Mouse (Mus musculus) CD4-positive, CD25-positive, alpha-beta regulatory T cell, adult 4 months (primary cell): ENCODE data around the gene Cldn16. TPM values are rescaled to one million over a fixed set of nuclear protein-coding genes. Genes with fewer than 3 reads are reported as not detected.

ENCODE experiments used
- polyA plus RNA-seq, 2 experiments: library from polyadenylated mRNA; unstranded; fragments of 100-300 nt; shearing (Covaris generic); gene quantifications; one replicate each; pipeline ENCODE4 v1.2.1; 2017

Cldn16 gene
- polyA plus RNA-seq, 2 experiments from 2014 or later: not detected

Other genes with a start within 250 kb of the Cldn16 start
- not detected for gene Cldn1, start 91.3 kb upstream of the Cldn16 start, polyA plus RNA-seq
- not detected for gene Tmem207, start 63.6 kb downstream of the Cldn16 start, polyA plus RNA-seq
- gene Il1rap, start 118.6 kb downstream of the Cldn16 start, polyA plus RNA-seq: 10 to 100 TPM in 1 of 2 experiments, 1 to 10 TPM in 1; 9.4 to 14.2 TPM